ENCODE assay signal across 8 mouse cellular contexts in genomic region chr9:67830411-67831358, GRCm38 (mm10). TPM values are rescaled to one million over a fixed set of nuclear protein-coding genes. Genes with fewer than 3 reads are reported as not detected.
A peak's percentile ranks its signal among the peaks of the same experiment; 100 is the strongest.
DNase-seq lines count a peak whose midpoint lies in the region; ATAC-seq and TF ChIP-seq lines count a peak whose summit lies in the region.

No protein-coding gene starts in this region.

- H3K27ac ChIP-seq in intestine, postnatal 0 days (ENCODE audit: low read depth, low read length), result no peak overlapping the region
- H3K27ac ChIP-seq in liver, embryonic 14.5 days, result no peak overlapping the region
- peak overlapping the region; percentile 33; the same call in 1 of the 2 replicates for H3K27ac ChIP-seq in neural tube, embryonic 15.5 days (replicated peaks)

- no peak for TF ChIP-seq EP300 in liver, embryonic 14.5 days (IDR thresholded peaks at IDR 0.05; ENCODE audit: low read depth)

- TF ChIP-seq CTCF in intestine, postnatal 0 days (IDR thresholded peaks at IDR 0.05; ENCODE audit: low read depth), result peak; percentile 22; the same call in 1 of the 2 replicates
- no peak for TF ChIP-seq CTCF in liver, embryonic 14.5 days (IDR thresholded peaks at IDR 0.05; ENCODE audit: low read depth)

- ATAC-seq in common myeloid progenitor, adult 5-6 weeks (replicated peaks; ENCODE audit: low read depth, poor library complexity, severe bottlenecking), result 0 out of 2 replicates have a peak, but pooled peaks have one; percentile 32
- peak; percentile 63 for ATAC-seq in intestine, postnatal 0 days
- peak; percentile 72 for ATAC-seq in liver, embryonic 14.5 days (ENCODE audit: insufficient read depth)
- ATAC-seq in neural tube, embryonic 15.5 days (ENCODE audit: low FRiP score), result peak; percentile 86

- no peaks in the 10 kb centered on the region; the same call in 1 of the 2 replicates for H3K4me1 ChIP-seq in intestine, postnatal 0 days (replicated peaks; ENCODE audit: control insufficient read depth, insufficient read depth, low read length)
- H3K4me1 ChIP-seq in liver, embryonic 14.5 days (replicated peaks; ENCODE audit: control insufficient read depth in 2 of 2, insufficient read depth in 2 of 2, low read length in 1 of 2), result peaks cover 6 to 8% of the 10 kb centered on the region in 2 experiments
- H3K4me1 ChIP-seq in neural tube, embryonic 15.5 days, result peaks cover 16% of the 10 kb centered on the region

- H3K9ac ChIP-seq in intestine, postnatal 0 days (ENCODE audit: low read depth, low read length), result peak overlapping the region; percentile 11; the same call in 1 of the 2 replicates
- H3K9ac ChIP-seq in liver, embryonic 14.5 days (replicated peaks), result peak overlapping the region; percentile 38; the same call in 1 of the 2 replicates
- H3K9ac ChIP-seq in neural tube, embryonic 15.5 days (replicated peaks), result peak overlapping the region; percentile 57

- WGBS in intestine, postnatal 0 days, result 2% methylated on average over 81 of the region's 84 CpGs
- WGBS in liver, embryonic 14.5 days (ENCODE audit: insufficient replicate concordance), result 3% methylated on average over 73 of the region's 84 CpGs
- WGBS in neural tube, embryonic 15.5 days, result 2% methylated on average over 78 of the region's 84 CpGs

- peak; percentile 24 for DNase-seq in ovary, postnatal 10 days (ENCODE audit: low spot score)
- no peak for DNase-seq in ovary, adult 18-20 months (ENCODE audit: low spot score)
- peak; percentile 51 for DNase-seq in gastrocnemius, postnatal 25 days
- DNase-seq in liver, embryonic 14.5 days (ENCODE audit: low read depth in 3 of 3, low spot score in 3 of 3), result no peak
- no peak for DNase-seq in B cell, adult 2 months

- H3K4me2 ChIP-seq in intestine, postnatal 0 days (replicated peaks; ENCODE audit: low read depth), result peak overlapping the region; percentile 98
- peak overlapping the region; percentile 94 for H3K4me2 ChIP-seq in liver, embryonic 14.5 days (ENCODE audit: low read depth)
- peak overlapping the region; percentile 80 for H3K4me2 ChIP-seq in neural tube, embryonic 15.5 days

- no peaks in the 10 kb centered on the region for H3K36me3 ChIP-seq in intestine, postnatal 0 days (ENCODE audit: control insufficient read depth, insufficient read depth)
- H3K36me3 ChIP-seq in liver, embryonic 14.5 days (replicated peaks; ENCODE audit: control insufficient read depth, insufficient read depth, low read depth), result no peaks in the 10 kb centered on the region
- no peaks in the 10 kb centered on the region for H3K36me3 ChIP-seq in neural tube, embryonic 15.5 days

- H3K27me3 ChIP-seq in intestine, postnatal 0 days (replicated peaks; ENCODE audit: control insufficient read depth, insufficient read depth, low read length), result peaks cover 25% of the 10 kb centered on the region; the same call in 1 of the 2 replicates
- H3K27me3 ChIP-seq in liver, embryonic 14.5 days (ENCODE audit: control insufficient read depth, insufficient read depth, low read length), result peaks cover 36% of the 10 kb centered on the region
- peaks cover 38% of the 10 kb centered on the region for H3K27me3 ChIP-seq in neural tube, embryonic 15.5 days (replicated peaks)

- no peaks in the 10 kb centered on the region for H3K9me3 ChIP-seq in intestine, postnatal 0 days (ENCODE audit: control insufficient read depth)
- no peaks in the 10 kb centered on the region for H3K9me3 ChIP-seq in liver, embryonic 14.5 days (ENCODE audit: control insufficient read depth, low read length)
- no peaks in the 10 kb centered on the region for H3K9me3 ChIP-seq in neural tube, embryonic 15.5 days (replicated peaks)

- H3K4me3 ChIP-seq in intestine, postnatal 0 days (ENCODE audit: low read depth, low read length), result peak overlapping the region; percentile 58
- peak overlapping the region; percentile 50 to 71 for H3K4me3 ChIP-seq in liver, embryonic 14.5 days (ENCODE audit: insufficient read depth in 1 of 2, low read depth in 2 of 2, low read length in 2 of 2)
- H3K4me3 ChIP-seq in neural tube, embryonic 15.5 days (replicated peaks), result peak overlapping the region; percentile 56

RNA-seq across cellular contexts. Expression of gene C2cd4a, which starts 1.4 kb away (rescaled TPM):
- total RNA-seq in common myeloid progenitor, adult 5-6 weeks (2017), result not detected in 2 replicates
- total RNA-seq in gastrocnemius, postnatal 25 days (2021), result under 1 TPM in 1 of 2 experiments, not detected in 1; 0.38 TPM
- 0.48 and 0.69 TPM in 2 replicates for polyA plus RNA-seq in intestine, postnatal 0 days (2015; fragmentation: Nextera tagmentation; extraction: Ambion mirVana)
- 4.4 and 6.8 TPM in 2 replicates for polyA plus RNA-seq in liver, embryonic 14.5 days (2012; rRNA removed)
- polyA plus RNA-seq in liver, embryonic 14.5 days (2014; fragmentation: Nextera tagmentation; extraction: Ambion mirVana), result 0.81 and 1.5 TPM in 2 replicates
- polyA plus RNA-seq in neural tube, embryonic 15.5 days (2015; fragmentation: Nextera tagmentation; extraction: Ambion mirVana), result 0.68 and 0.78 TPM in 2 replicates

RNA-seq across cellular contexts. Expression of gene Vps13c, which starts 9.5 kb away (rescaled TPM):
- 40.2 and 42.2 TPM in 2 replicates for total RNA-seq in common myeloid progenitor, adult 5-6 weeks (2017)
- total RNA-seq in gastrocnemius, postnatal 25 days (2021), result 10 to 100 TPM; 23.7 to 25.4 TPM
- 2.6 and 3.5 TPM in 2 replicates for polyA plus RNA-seq in intestine, postnatal 0 days (2015; fragmentation: Nextera tagmentation; extraction: Ambion mirVana)
- polyA plus RNA-seq in liver, embryonic 14.5 days (2012; rRNA removed), result 5.1 and 7.2 TPM in 2 replicates
- 5.2 and 6.6 TPM in 2 replicates for polyA plus RNA-seq in liver, embryonic 14.5 days (2014; fragmentation: Nextera tagmentation; extraction: Ambion mirVana)
- 8.0 and 8.4 TPM in 2 replicates for polyA plus RNA-seq in neural tube, embryonic 15.5 days (2015; fragmentation: Nextera tagmentation; extraction: Ambion mirVana)

Comparison
In these comparisons a context has a peak if more than half of its experiments do, and no peak if none do; other contexts are left out.
1. DNase-seq: peak in ovary, postnatal 10 days (single experiment) and gastrocnemius, postnatal 25 days (single experiment); none in ovary, adult 18-20 months (single experiment), liver, embryonic 14.5 days (0 of 3) and B cell, adult 2 months (0 of 2).
2. ATAC-seq: peak in every context shown above with its lines; median percentile 86 in neural tube, embryonic 15.5 days; 72 in liver, embryonic 14.5 days; 63 in intestine, postnatal 0 days; 32 in common myeloid progenitor, adult 5-6 weeks.
3. Peak in every context shown above with its lines, with median percentiles within 50 percentile points of each other: H3K4me2 ChIP-seq, H3K4me3 ChIP-seq and H3K9ac ChIP-seq.